Mouse (Mus musculus) hindbrain, embryonic 12.5 days (tissue): ENCODE data around the gene Helz. TPM values are rescaled to one million over a fixed set of nuclear protein-coding genes. Genes with fewer than 3 reads are reported as not detected.
"Not testable (repeated sequence)": the region's sequence is repeated elsewhere in the genome, so short reads cannot be mapped to it uniquely, and the experiment has no call there.

Experiments used
- ATAC-seq: fragments of 200-750 bp; cut with Nextera tagmentation; 2 replicates; pipeline ENCODE4 v1.8.0; 2017; ENCODE audit warnings: moderate TSS enrichment; ENCODE audit not compliant: low FRiP score
- H3K27ac ChIP-seq: fragments of 300-500 bp; sonication (generic); 2 replicates; pipeline ENCODE4 v1.5.1; 2016; ENCODE audit warnings: mild to moderate bottlenecking
- H3K27me3 ChIP-seq: fragments of 300-500 bp; sonication (generic); 2 replicates; pipeline ENCODE4 v1.6.1; 2016; ENCODE audit warnings: mild to moderate bottlenecking
- H3K36me3 ChIP-seq: fragments of 300-500 bp; sonication (generic); 2 replicates; pipeline ENCODE4 v1.6.1; 2016; ENCODE audit warnings: mild to moderate bottlenecking
- H3K4me1 ChIP-seq: fragments of 300-500 bp; sonication (generic); 2 replicates; pipeline ENCODE4 v1.6.1; 2016
- H3K4me2 ChIP-seq: fragments of 300-500 bp; sonication (generic); replicated peaks from 2 replicates; pipeline ENCODE4 v1.6.1; 2016; ENCODE audit warnings: mild to moderate bottlenecking
- H3K4me3 ChIP-seq: fragments of 300-500 bp; sonication (generic); 2 replicates; pipeline ENCODE4 v1.5.1; 2016; ENCODE audit warnings: mild to moderate bottlenecking
- H3K9ac ChIP-seq: fragments of 300-500 bp; sonication (generic); 2 replicates; pipeline ENCODE4 v1.6.1; 2016; ENCODE audit warnings: mild to moderate bottlenecking, moderate library complexity
- H3K9me3 ChIP-seq: fragments of 300-500 bp; sonication (generic); replicated peaks from 2 replicates; pipeline ENCODE4 v1.6.1; 2016; ENCODE audit warnings: mild to moderate bottlenecking
- WGBS: fragments of 180-500 bp; shearing (Covaris S2); methylation state at CpG from one replicate; pipeline ENCODE4 v1.1.7; 2016; 5-methylcytosine and 5-hydroxymethylcytosine counted together
- polyA plus RNA-seq: library from polyadenylated mRNA; unstranded; fragments of >200 nt; fragmentation: Nextera tagmentation; extraction: Ambion mirVana; gene quantifications from 2 replicates; pipeline ENCODE4 v1.2.1, GENCODE M21; 2016

The Helz gene
- polyA plus RNA-seq, 1 experiment from 2014 or later: 21.4 TPM

DNA sequence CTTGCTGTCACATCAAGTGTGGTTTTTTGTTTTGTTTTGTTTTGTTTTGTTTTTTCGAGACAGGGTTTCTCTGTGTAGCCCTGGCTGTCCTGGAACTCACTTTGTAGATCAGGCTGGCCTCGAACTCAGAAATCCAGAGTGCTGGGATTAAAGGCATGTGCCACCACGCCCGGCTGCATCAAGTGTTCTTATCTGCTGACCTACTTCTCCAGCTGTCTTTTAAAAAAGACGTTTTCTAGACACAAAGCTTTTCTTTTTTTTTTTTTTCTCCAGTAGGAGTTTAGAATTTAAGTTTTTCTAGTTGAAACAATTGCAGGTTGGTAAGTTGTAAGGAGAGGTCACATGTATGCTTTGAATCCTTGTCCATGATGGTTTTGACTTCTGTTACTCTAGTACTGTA, 38.4 kb downstream of the Helz start:
- WGBS: 88% methylated on average over 5 of the region's 5 CpGs
- not testable (repeated sequence) for H3K4me1 ChIP-seq, H3K4me3 ChIP-seq, H3K9me3 ChIP-seq, H3K27me3 ChIP-seq, H3K27ac ChIP-seq, H3K4me2 ChIP-seq, ATAC-seq, H3K9ac ChIP-seq
- peaks cover 12% of the 10 kb centered on the region; the same call in 1 of the 2 replicates for H3K36me3 ChIP-seq

DNA sequence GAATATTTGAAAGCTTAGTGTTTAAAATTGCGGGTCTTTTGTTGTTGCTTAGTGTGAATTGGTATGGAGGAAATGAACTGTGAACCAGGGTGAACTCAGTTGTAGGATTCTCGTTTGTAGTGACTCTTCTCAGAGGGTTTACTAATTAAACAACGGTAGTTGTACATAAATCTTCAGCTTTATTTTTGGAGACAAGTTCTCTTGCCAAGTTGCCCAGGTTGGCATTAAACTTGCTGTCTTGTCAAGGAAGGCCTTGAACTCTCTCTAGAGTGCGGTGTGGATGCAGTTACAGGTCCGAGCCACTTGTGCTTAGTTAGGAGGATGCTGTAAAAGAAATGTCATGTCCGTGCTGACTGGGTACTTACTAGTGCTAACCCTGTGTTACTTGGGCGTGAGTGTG, 39.4 kb downstream of the Helz start:
- WGBS: 90% methylated on average over 7 of the region's 7 CpGs
- Histone ChIP-seq H3K9ac (no peak overlapping the region), H3K9me3 (no peaks in the 10 kb centered on the region), H3K36me3 (peaks cover 12% of the 10 kb centered on the region; the same call in 1 of the 2 replicates), H3K4me3 (no peak overlapping the region), H3K27ac (no peak overlapping the region), H3K4me2 (no peak overlapping the region), H3K4me1 (no peaks in the 10 kb centered on the region), H3K27me3 (no peaks in the 10 kb centered on the region)
- ATAC-seq: no peak

DNA sequence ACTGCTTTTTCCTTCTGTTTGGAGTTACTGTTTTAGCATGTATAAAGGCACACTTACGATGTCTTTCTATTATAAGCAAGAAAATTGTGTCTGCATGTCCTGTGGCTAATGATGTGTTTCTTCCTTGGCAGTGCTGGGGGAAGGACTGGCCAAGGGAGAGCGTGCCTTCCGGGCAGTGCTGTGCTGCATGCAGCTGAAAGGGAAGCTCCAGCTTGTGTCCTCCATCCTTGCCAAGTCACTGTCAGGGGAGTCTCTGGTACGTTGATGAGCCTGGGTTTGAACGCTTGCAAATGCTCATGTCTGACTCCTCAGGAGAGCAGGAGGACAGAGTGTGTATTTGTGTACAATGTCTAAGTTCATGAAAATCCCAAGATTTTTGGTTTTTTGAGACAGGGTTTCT, 44.8 kb downstream of the Helz start:
- H3K27me3 ChIP-seq: no peaks in the 10 kb centered on the region
- H3K9ac ChIP-seq: no peak overlapping the region
- 99% methylated on average over 5 of the region's 5 CpGs for WGBS
- H3K4me3 ChIP-seq: no peak overlapping the region
- peaks cover 33% of the 10 kb centered on the region for H3K36me3 ChIP-seq
- no peaks in the 10 kb centered on the region for H3K4me1 ChIP-seq
- ATAC-seq: no peak
- H3K4me2 ChIP-seq: no peak overlapping the region
- H3K9me3 ChIP-seq: no peaks in the 10 kb centered on the region
- H3K27ac ChIP-seq: no peak overlapping the region

DNA sequence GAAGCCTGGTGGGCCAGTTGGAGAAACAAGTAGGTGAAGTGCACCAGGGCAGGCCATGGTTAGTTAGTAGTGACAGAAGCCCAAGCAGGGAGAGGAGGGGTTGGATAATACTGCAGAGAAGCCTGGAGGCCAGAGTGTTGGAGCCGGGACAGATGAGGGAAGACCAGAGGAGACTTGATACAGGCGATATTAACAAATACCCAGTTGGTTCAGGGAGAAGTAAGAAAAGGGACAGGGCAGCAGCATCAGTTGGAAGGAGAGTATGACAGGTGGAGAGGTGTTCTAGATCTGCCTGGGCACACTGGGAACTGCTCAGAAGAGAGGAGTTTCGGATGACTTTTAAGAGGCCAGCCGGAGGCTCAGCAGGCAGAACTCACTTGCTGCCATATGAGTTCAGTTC, 49.7 kb downstream of the Helz start:
- Histone ChIP-seq H3K4me3 (no peak overlapping the region), H3K9ac (no peak overlapping the region), H3K36me3 (peaks cover 53% of the 10 kb centered on the region), H3K27ac (no peak overlapping the region), H3K4me2 (no peak overlapping the region), H3K27me3 (no peaks in the 10 kb centered on the region), H3K9me3 (no peaks in the 10 kb centered on the region), H3K4me1 (no peaks in the 10 kb centered on the region)
- ATAC-seq: no peak
- 88% methylated on average over 4 of the region's 4 CpGs for WGBS

DNA sequence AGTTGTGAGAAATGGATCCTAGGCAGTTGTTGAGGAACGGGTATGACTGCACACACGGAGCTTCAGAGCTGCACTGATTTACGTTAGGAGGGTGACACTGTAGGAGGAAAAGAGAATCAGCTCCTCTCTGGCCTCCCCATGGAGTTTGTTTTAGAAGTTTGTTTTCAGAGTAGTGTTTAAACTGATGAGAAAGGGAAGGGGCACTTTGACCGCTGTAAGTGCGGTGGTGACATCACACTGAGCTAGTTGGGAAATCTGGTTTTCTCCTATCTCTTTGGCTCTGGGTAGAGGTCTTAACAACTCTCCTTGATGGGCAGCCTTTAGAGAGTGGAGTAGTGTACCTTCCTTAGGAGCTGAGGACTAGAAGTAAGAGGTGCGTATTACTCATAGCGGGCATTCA, 58.0 kb downstream of the Helz start:
- no peak overlapping the region for H3K4me2 ChIP-seq
- no peak overlapping the region for H3K4me3 ChIP-seq
- H3K9me3 ChIP-seq: no peaks in the 10 kb centered on the region
- 90% methylated on average over 7 of the region's 7 CpGs for WGBS
- H3K9ac ChIP-seq: no peak overlapping the region
- H3K4me1 ChIP-seq: no peaks in the 10 kb centered on the region
- no peak for ATAC-seq
- no peak overlapping the region for H3K27ac ChIP-seq
- H3K27me3 ChIP-seq: no peaks in the 10 kb centered on the region
- H3K36me3 ChIP-seq: peaks cover 52% of the 10 kb centered on the region

DNA sequence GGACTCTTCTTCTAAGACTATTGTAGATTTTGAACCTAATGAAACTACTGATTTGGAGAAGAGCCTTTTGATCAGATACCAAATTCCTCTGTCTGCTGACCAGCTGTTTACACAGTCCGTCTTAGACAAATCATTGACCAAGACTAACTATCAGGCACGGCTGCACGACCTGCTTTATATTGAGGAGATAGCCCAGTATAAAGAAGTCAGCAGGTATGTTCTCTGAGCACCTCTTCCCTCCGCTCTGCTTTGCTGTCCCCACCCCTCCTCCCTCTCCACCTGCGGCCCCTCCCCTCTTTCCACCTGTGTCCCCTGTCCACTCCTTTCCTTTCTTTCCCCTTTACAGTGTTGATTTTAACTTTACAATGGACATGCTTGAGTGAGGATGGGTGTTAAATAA, 66.2 kb downstream of the Helz start:
- H3K4me3 ChIP-seq: no peak overlapping the region
- ATAC-seq: no peak
- peaks cover 13% of the 10 kb centered on the region; the same call in 1 of the 2 replicates for H3K36me3 ChIP-seq
- no peaks in the 10 kb centered on the region for H3K4me1 ChIP-seq
- H3K4me2 ChIP-seq: no peak overlapping the region
- whole genome bisulfite sequencing: 90% methylated on average over 5 of the region's 5 CpGs
- no peak overlapping the region for H3K27ac ChIP-seq
- no peaks in the 10 kb centered on the region for H3K27me3 ChIP-seq
- H3K9ac ChIP-seq: no peak overlapping the region
- H3K9me3 ChIP-seq: no peaks in the 10 kb centered on the region

DNA sequence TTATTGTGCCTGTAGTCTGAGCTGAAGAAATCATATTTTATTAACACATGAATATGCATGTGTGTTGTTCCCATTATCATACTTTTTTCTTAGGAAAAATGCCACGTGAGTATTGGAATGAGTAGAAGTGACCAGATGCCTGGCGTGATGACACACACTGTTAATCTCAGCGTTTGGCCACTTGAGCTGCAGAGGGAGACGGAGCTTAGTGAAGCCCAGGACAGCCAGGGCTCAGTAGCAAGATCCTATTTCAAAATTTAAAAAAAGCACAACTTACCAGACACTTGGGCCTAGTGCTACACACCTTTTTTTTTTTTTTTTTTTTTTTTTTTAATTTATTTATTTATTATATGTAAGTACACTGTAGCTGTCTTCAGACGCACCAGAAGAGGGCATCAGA, 68.0 kb downstream of the Helz start:
- no peak for ATAC-seq
- Histone ChIP-seq H3K36me3 (peaks cover 24% of the 10 kb centered on the region), H3K4me1 (no peaks in the 10 kb centered on the region), H3K27ac (no peak overlapping the region), H3K4me2 (no peak overlapping the region), H3K9ac (no peak overlapping the region), H3K9me3 (no peaks in the 10 kb centered on the region), H3K4me3 (no peak overlapping the region), H3K27me3 (no peaks in the 10 kb centered on the region)
- WGBS: 91% methylated on average over 4 of the region's 5 CpGs

DNA sequence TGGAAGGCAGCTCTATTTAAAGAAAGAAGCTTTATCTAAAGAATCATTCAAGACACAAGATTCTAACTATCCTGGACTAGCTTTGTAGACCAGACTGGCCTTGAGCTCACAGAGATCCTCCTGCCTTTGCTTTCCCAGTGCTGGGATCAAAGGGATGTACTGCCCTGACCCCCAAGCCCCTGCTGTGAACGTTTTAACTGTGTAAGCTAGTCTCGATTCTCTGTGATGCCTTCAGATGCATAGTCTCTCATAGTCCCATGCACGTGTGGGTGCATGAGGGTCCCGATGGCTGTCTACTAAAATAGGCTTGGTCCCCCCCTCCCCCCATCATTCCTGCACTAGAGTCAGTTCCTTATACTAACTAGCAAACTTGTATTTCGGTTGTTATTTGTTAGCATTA, 70.2 kb downstream of the Helz start:
- Histone ChIP-seq H3K4me2 (no peak overlapping the region), H3K4me1 (no peaks in the 10 kb centered on the region), H3K9me3 (no peaks in the 10 kb centered on the region), H3K36me3 (peaks cover 28% of the 10 kb centered on the region), H3K27ac (no peak overlapping the region), H3K4me3 (no peak overlapping the region), H3K9ac (no peak overlapping the region), H3K27me3 (no peaks in the 10 kb centered on the region)
- WGBS: 44% methylated on average over 5 of the region's 5 CpGs
- ATAC-seq: no peak

DNA sequence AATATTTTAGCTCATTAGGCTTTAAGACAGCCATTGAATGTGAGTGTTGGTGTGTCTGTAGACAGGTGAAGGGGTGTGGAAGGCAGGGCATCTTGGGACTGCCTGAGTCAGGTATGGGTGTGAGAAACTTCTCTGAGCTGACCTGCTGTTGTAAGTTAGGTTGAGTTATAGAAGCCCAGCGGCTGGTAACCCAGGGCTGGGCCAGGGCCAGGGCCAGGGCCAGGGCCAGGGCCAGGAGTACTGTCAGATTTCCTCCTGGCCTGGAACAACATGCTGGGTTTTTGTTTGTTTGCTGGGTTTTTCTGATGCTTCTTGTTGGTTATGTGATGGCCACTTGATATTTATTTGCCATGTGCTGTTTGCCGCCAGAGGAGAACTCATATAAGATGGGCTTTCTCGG, 76.9 kb downstream of the Helz start:
- Histone ChIP-seq H3K27ac (no peak overlapping the region), H3K36me3 (peaks cover 36% of the 10 kb centered on the region), H3K4me1 (no peaks in the 10 kb centered on the region), H3K4me3 (no peak overlapping the region), H3K4me2 (no peak overlapping the region), H3K9ac (no peak overlapping the region), H3K9me3 (no peaks in the 10 kb centered on the region), H3K27me3 (no peaks in the 10 kb centered on the region)
- ATAC-seq: no peak
- 95% methylated on average over 3 of the region's 3 CpGs for WGBS

DNA sequence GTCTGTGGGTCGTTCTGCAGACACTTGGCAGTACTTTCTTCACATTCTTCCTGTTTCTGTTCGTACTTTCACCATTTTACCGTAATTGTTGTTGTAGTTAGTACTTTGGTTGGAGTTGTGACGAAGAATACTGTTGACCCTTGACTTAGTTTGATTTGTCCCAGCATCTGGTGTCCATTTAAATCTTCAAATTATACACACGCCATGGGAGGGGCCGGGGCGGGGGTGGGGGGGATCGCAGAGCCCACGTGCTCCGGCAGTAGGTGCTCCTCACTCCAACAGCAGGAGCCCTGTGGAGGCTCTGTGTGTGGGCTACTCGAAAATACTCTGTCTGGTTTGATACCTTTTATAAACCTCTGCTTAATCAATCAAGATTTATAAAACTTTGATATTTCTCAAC, 78.0 kb downstream of the Helz start:
- no peaks in the 10 kb centered on the region for H3K27me3 ChIP-seq
- H3K4me1 ChIP-seq: no peaks in the 10 kb centered on the region
- no peak overlapping the region for H3K4me3 ChIP-seq
- H3K4me2 ChIP-seq: no peak overlapping the region
- H3K9me3 ChIP-seq: no peaks in the 10 kb centered on the region
- H3K9ac ChIP-seq: no peak overlapping the region
- H3K27ac ChIP-seq: no peak overlapping the region
- no peak for ATAC-seq
- peaks cover 29% of the 10 kb centered on the region for H3K36me3 ChIP-seq
- WGBS: 77% methylated on average over 11 of the region's 11 CpGs

DNA sequence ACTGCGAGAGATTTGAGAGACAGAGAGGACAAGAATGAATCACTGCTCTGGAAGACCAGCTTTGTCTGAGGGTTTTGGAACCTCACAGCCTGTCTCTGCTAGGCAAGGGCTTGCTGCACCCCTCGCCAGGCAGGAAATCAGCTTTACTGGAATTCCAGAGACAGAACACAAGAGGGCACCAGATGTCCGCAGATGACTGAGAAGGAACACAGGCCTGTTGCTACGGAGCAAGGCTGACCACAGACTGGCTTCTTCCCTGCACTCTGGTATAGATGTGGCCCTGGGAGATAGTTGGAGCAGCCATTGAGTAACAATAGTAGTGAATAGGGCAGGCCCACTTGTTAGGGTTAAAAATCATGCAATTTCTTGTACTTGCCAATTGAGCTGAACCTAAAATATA, 81.8 kb downstream of the Helz start:
- H3K9ac ChIP-seq: no peak overlapping the region
- H3K27ac ChIP-seq: no peak overlapping the region
- H3K4me3 ChIP-seq: no peak overlapping the region
- H3K27me3 ChIP-seq: no peaks in the 10 kb centered on the region
- ATAC-seq: peak; percentile 75
- no peaks in the 10 kb centered on the region for H3K9me3 ChIP-seq
- peaks cover 27% of the 10 kb centered on the region for H3K36me3 ChIP-seq
- WGBS: 33% methylated on average over 4 of the region's 4 CpGs
- no peak overlapping the region for H3K4me2 ChIP-seq
- H3K4me1 ChIP-seq: no peaks in the 10 kb centered on the region

DNA sequence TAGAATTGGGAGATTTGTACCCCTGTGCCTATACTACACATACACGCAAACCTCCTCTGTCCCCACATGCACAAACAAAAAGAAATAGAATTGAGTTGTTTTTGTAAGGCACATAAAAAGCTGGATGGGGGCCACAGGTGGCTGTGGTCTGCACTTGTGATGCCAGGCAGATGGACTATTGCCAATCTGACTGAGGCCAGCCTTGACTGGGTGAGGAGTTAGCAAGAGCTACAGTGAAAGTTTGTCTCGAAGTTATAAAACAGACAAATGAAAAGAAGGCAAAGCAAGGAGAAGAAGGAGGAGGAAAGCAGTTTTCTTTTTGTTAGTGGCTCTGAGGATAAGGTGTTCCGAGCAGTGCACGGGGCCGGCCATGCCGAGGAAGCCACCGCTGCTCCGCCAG, 82.2 kb downstream of the Helz start:
- Histone ChIP-seq H3K27me3 (no peaks in the 10 kb centered on the region), H3K4me2 (no peak overlapping the region), H3K36me3 (peaks cover 31% of the 10 kb centered on the region), H3K4me1 (no peaks in the 10 kb centered on the region), H3K9me3 (no peaks in the 10 kb centered on the region), H3K9ac (no peak overlapping the region), H3K27ac (no peak overlapping the region), H3K4me3 (no peak overlapping the region)
- ATAC-seq: no peak
- 93% methylated on average over 8 of the region's 8 CpGs for WGBS

DNA sequence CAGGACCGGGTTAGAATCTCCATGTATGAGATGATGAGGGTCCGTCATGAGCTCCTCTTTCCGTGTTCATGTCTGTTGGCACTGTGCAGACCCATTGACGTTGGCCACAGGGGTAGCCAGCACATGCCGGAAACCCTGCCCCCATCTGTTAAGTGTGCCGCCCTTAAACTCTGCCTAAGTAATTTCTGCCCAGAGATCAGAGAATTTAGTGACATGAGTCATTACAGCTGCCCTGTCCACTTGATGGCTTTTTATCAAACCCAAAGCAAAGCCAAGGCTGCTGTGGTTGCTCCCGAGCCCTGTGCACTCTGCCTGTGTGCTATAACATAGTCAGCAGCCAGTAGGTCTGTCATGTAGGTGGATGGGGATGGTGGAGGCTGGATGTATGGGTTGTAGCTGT, 83.4 kb downstream of the Helz start:
- H3K9ac ChIP-seq: no peak overlapping the region
- 93% methylated on average over 7 of the region's 7 CpGs for WGBS
- H3K4me1 ChIP-seq: no peaks in the 10 kb centered on the region
- H3K27ac ChIP-seq: no peak overlapping the region
- no peak for ATAC-seq
- peaks cover 41% of the 10 kb centered on the region for H3K36me3 ChIP-seq
- no peak overlapping the region for H3K4me2 ChIP-seq
- no peak overlapping the region for H3K4me3 ChIP-seq
- H3K9me3 ChIP-seq: no peaks in the 10 kb centered on the region
- H3K27me3 ChIP-seq: no peaks in the 10 kb centered on the region
